Mouse (Mus musculus) kidney, embryonic 14.5 days (tissue): Measurements from ENCODE around the gene Anxa8. TPM values are rescaled to one million over a fixed set of nuclear protein-coding genes. Genes with fewer than 3 reads are reported as not detected.
A peak's percentile ranks its signal among the peaks of the same experiment; 100 is the strongest.

ENCODE experiments used
- ATAC-seq: fragments of 200-750 bp; cut with Nextera tagmentation; 2 replicates; pipeline ENCODE4 v1.8.0; 2017; ENCODE audit warnings: moderate number of reproducible peaks, mild to moderate bottlenecking, moderate TSS enrichment, moderate library complexity; ENCODE audit not compliant: low FRiP score, low TSS enrichment
- H3K27ac ChIP-seq: fragments of 300-500 bp; sonication (generic); 2 replicates; pipeline ENCODE4 v1.5.1; 2014; ENCODE audit warnings: low read depth, mild to moderate bottlenecking, low read length, moderate library complexity, mixed read lengths
- H3K27me3 ChIP-seq: fragments of 300-500 bp; sonication (generic); 2 replicates; pipeline ENCODE4 v1.6.1; 2014; ENCODE audit warnings: mild to moderate bottlenecking, low read length; ENCODE audit not compliant: control insufficient read depth, insufficient read depth
- H3K36me3 ChIP-seq: fragments of 300-500 bp; sonication (generic); 2 replicates; pipeline ENCODE4 v1.6.1; 2014; ENCODE audit warnings: low read length, mixed read lengths; ENCODE audit not compliant: control insufficient read depth, insufficient read depth
- H3K4me1 ChIP-seq: fragments of 300-500 bp; sonication (generic); 2 replicates; pipeline ENCODE4 v1.6.1; 2014; ENCODE audit warnings: low read length, mixed read lengths; ENCODE audit not compliant: control insufficient read depth, insufficient read depth
- H3K4me2 ChIP-seq: fragments of 300-500 bp; sonication (generic); replicated peaks from 2 replicates; pipeline ENCODE4 v1.6.1; 2014; ENCODE audit warnings: low read depth, mild to moderate bottlenecking, low read length
- H3K4me3 ChIP-seq: fragments of 300-500 bp; sonication (generic); 2 replicates; pipeline ENCODE4 v1.5.1; 2014; ENCODE audit warnings: mild to moderate bottlenecking, low read length
- H3K9ac ChIP-seq: fragments of 300-500 bp; sonication (generic); 2 replicates; pipeline ENCODE4 v1.6.1; 2014; ENCODE audit warnings: low read depth, mild to moderate bottlenecking, low read length, moderate library complexity
- H3K9me3 ChIP-seq: fragments of 300-500 bp; sonication (generic); 2 replicates; pipeline ENCODE4 v1.6.1; 2016; ENCODE audit warnings: low read length; ENCODE audit not compliant: control insufficient read depth
- WGBS: fragments of 180-500 bp; shearing (Covaris S2); extraction: QIAGEN DNeasy Blood & Tissue Kit; methylation state at CpG from one replicate; pipeline ENCODE4 v1.1.7; 2014; 5-methylcytosine and 5-hydroxymethylcytosine counted together
- polyA plus RNA-seq: library from polyadenylated mRNA; unstranded; fragments of >200 nt; fragmentation: Nextera tagmentation; extraction: Ambion mirVana; gene quantifications from 2 replicates; pipeline ENCODE4 v1.2.1, GENCODE M21; 2014

The Anxa8 gene
- polyA plus RNA-seq, 1 experiment from 2014 or later, result 0.61 TPM

- WGBS, result 17% methylated on average over 8 of the region's 8 CpGs
- Histone ChIP-seq H3K36me3 (no peaks in the 10 kb centered on the region), H3K27ac (no peak overlapping the region), H3K9me3 (no peaks in the 10 kb centered on the region), H3K4me1 (no peaks in the 10 kb centered on the region), H3K9ac (no peak overlapping the region), H3K4me2 (no peak overlapping the region), H3K4me3 (no peak overlapping the region), H3K27me3 (no peaks in the 10 kb centered on the region)
- ATAC-seq, result no peak; the same call in 1 of the 2 replicates
These were observed 19.1 kb downstream of the Anxa8 start for GRCm38 (mm10) chr14:34104892-34105291.

GRCm38 (mm10) chr14:34106389-34107062 is 20.7 kb downstream of the Anxa8 start:
- H3K4me3 ChIP-seq, result no peak overlapping the region
- no peak overlapping the region for H3K27ac ChIP-seq
- ATAC-seq, result 0 out of 2 replicates have a peak, but pooled peaks have one; percentile 58
- H3K4me1 ChIP-seq, result no peaks in the 10 kb centered on the region
- WGBS, result 60% methylated on average over 12 of the region's 12 CpGs
- H3K9ac ChIP-seq, result no peak overlapping the region
- H3K36me3 ChIP-seq, result no peaks in the 10 kb centered on the region
- no peaks in the 10 kb centered on the region for H3K9me3 ChIP-seq
- H3K4me2 ChIP-seq, result no peak overlapping the region
- no peaks in the 10 kb centered on the region for H3K27me3 ChIP-seq

DNA sequence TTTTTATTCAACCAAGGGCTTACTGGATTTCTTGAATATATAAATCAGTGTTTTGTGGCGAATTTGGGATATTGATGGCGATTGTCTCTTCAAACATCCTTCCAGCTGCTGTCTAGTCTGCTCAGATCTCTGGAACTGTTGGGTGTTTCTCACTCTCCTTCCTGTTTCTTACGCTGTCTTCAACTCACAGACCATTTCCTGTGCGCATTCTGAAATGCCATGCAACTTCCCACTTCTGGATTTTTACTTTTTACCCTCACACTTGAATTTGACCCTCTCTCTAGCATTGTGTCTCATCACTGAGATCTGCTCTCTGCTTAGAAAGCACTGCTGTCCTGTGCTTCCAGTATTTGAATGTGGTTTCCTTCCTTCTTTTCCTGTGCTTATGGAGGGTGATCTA is 21.8 kb downstream of the Anxa8 start:
- no peak for ATAC-seq

GRCm38 (mm10) chr14:34114311-34114710 is 28.5 kb downstream of the Anxa8 start:
- no peaks in the 10 kb centered on the region for H3K27me3 ChIP-seq
- no peak for ATAC-seq
- no peaks in the 10 kb centered on the region for H3K9me3 ChIP-seq
- WGBS, result 83% methylated on average over 4 of the region's 4 CpGs
- no peak overlapping the region for H3K4me3 ChIP-seq
- H3K9ac ChIP-seq, result no peak overlapping the region
- no peak overlapping the region for H3K27ac ChIP-seq
- no peaks in the 10 kb centered on the region for H3K36me3 ChIP-seq
- no peak overlapping the region for H3K4me2 ChIP-seq
- peaks cover 3% of the 10 kb centered on the region; the same call in 1 of the 2 replicates for H3K4me1 ChIP-seq

More for the DNA sequence above, 21.8 kb downstream of the Anxa8 start:
- Histone ChIP-seq H3K4me2 (no peak overlapping the region), H3K4me1 (no peaks in the 10 kb centered on the region), H3K27ac (no peak overlapping the region), H3K9me3 (no peaks in the 10 kb centered on the region), H3K4me3 (no peak overlapping the region), H3K36me3 (no peaks in the 10 kb centered on the region), H3K27me3 (no peaks in the 10 kb centered on the region), H3K9ac (no peak overlapping the region)
- WGBS, result 76% methylated on average over 4 of the region's 4 CpGs

- H3K27me3 ChIP-seq, result no peaks in the 10 kb centered on the region
- H3K9me3 ChIP-seq, result no peaks in the 10 kb centered on the region
- no peak for ATAC-seq
- no peak overlapping the region for H3K27ac ChIP-seq
- no peak overlapping the region for H3K9ac ChIP-seq
- H3K4me1 ChIP-seq, result peaks cover 17% of the 10 kb centered on the region
- WGBS, result 69% methylated on average over 7 of the region's 7 CpGs
- H3K4me3 ChIP-seq, result no peak overlapping the region
- no peaks in the 10 kb centered on the region for H3K36me3 ChIP-seq
- no peak overlapping the region for H3K4me2 ChIP-seq
These were observed 33.4 kb downstream of the Anxa8 start for GRCm38 (mm10) chr14:34119046-34119723.

DNA sequence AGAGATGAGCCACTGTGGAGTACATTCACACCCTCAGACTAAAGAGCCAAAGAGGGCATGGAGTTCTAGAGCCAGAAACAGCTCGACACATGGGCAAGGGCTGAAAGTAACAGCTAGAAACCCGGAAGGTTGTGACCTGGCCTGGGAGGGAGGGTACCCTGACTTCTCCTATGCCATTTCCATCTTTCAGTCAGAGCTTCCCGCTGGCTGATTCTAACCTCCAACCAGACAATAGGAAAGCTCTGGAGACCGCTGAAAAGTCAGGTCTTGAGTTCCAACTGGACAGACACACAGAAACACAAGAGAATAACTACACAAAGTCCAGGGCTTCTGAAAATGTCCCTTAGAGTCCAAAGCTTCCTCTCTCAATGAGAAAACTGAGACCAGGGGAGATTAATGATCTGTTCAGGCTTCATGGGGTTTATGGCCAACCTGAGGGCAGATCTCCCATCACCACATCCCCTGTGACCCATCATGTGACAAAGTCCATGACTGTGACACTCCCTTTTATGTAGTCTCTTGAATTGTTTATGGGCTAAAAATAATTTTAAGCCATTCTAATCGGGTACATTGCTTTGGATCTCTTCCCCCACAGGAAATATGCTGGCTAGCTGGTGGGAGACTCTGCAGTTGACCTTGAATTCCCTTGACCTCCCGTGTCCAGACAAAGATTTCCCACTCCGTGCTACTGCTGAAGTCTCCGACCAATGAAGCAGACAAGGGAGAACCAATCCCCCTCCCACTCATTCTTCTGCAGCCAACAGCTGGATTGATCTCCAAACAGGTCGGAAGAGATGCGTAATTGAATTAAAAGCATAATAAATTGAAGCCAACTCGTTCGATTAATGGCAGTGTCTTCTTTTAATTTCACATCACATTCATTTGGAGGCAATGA is 34.5 kb downstream of the Anxa8 start:
- 24% methylated on average over 12 of the region's 12 CpGs for WGBS

GRCm38 (mm10) chr14:34120923-34121351 is 35.2 kb downstream of the Anxa8 start:
- Histone ChIP-seq H3K27me3 (no peaks in the 10 kb centered on the region), H3K4me3 (no peak overlapping the region), H3K36me3 (no peaks in the 10 kb centered on the region), H3K9me3 (no peaks in the 10 kb centered on the region), H3K4me2 (no peak overlapping the region), H3K9ac (no peak overlapping the region), H3K4me1 (peaks cover 17% of the 10 kb centered on the region), H3K27ac (no peak overlapping the region)
- ATAC-seq, result peak; percentile 72
- WGBS, result 44% methylated on average over 3 of the region's 3 CpGs

More for the DNA sequence above, 34.5 kb downstream of the Anxa8 start:
- Histone ChIP-seq H3K27me3 (no peaks in the 10 kb centered on the region), H3K36me3 (no peaks in the 10 kb centered on the region), H3K9ac (no peak overlapping the region), H3K4me1 (peaks cover 17% of the 10 kb centered on the region), H3K4me2 (no peak overlapping the region), H3K9me3 (no peaks in the 10 kb centered on the region), H3K4me3 (no peak overlapping the region), H3K27ac (no peak overlapping the region; the same call in 1 of the 2 replicates)
- ATAC-seq, result peak; percentile 86

GRCm38 (mm10) chr14:34121691-34122090 is 35.9 kb downstream of the Anxa8 start:
- no peak overlapping the region for H3K4me2 ChIP-seq
- H3K9me3 ChIP-seq, result no peaks in the 10 kb centered on the region
- no peaks in the 10 kb centered on the region for H3K27me3 ChIP-seq
- ATAC-seq, result no peak
- no peak overlapping the region for H3K27ac ChIP-seq
- H3K4me1 ChIP-seq, result peaks cover 17% of the 10 kb centered on the region
- 95% methylated on average over 4 of the region's 4 CpGs for WGBS
- no peaks in the 10 kb centered on the region for H3K36me3 ChIP-seq
- no peak overlapping the region for H3K4me3 ChIP-seq
- no peak overlapping the region for H3K9ac ChIP-seq
